Mouse (Mus musculus): ENCODE data around the gene Dgki.

DNA sequence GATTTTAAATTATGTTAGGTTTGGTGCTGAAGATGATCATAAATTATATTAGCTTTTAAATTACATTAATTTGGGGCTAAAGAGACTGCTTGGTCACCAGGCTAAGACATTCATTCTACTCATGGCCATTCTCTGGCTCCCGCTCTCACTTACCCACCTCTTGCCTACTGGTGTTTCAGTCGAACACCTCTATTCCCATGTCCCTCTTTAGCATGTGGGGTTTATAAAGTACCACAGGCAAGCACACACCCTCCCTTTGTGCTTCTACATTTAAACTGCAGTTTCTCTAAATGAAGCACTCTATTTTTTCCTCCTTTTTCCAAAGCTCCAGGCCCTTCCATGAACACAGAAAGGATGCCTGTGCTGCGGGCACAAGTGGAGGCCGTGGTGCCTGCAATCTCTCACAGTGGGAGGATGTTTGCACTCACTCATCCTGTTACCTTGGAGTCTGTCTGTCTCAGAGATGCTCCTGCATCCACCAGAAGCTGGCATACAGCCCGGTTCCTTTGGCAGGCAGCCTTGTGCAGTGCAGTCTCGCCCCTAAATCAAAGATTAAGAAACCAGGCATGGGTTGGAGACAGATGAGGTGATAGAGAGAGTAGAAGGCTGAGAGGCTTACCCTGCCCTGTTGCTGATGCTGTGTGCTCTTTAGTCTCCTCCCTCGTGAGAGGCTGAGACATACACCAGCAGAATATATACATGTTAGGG is 449.4 kb downstream of the Dgki start:
- TF ChIP-seq POLR2A (IDR thresholded peaks at IDR 0.05; ENCODE audit: borderline replicate concordance, insufficient read depth, low read length): no peak
- TF ChIP-seq CTCF (IDR thresholded peaks at IDR 0.05; ENCODE audit: borderline replicate concordance, insufficient read depth, low read depth, low read length): no peak

Data from cerebellum, adult 2 months (tissue).